Mouse (Mus musculus) inflammation-experienced regulatory T-cells, adult 16 weeks (primary cell): ENCODE results near the gene Nlrp1a. TPM values are rescaled to one million over a fixed set of nuclear protein-coding genes. Genes with fewer than 3 reads are reported as not detected.

Experiments
- polyA plus RNA-seq: library from polyadenylated mRNA; unstranded; fragments of 100-300 nt; shearing (Covaris generic); gene quantifications from one replicate; pipeline ENCODE4 v1.2.1, GENCODE M21; 2017

The Nlrp1a gene
- polyA plus RNA-seq: 1.5 TPM

GRCm38 (mm10) chr11:71144661-71145060 is at the start of gene Nlrp1a:
TSS of gene Nlrp1a (minus strand) at chr11:71144704.

Other genes with a start within 250 kb of the Nlrp1a start
- gene Nup88, start 174.7 kb downstream of the Nlrp1a start, polyA plus RNA-seq: 123 TPM
- 93.3 TPM for gene Rpain, start 174.5 kb downstream of the Nlrp1a start, polyA plus RNA-seq
- gene C1qbp, start 161.7 kb downstream of the Nlrp1a start, polyA plus RNA-seq: 25.8 TPM
- gene Dhx33, start 140.3 kb downstream of the Nlrp1a start, polyA plus RNA-seq: 24.0 TPM
- gene Mis12, start 125.1 kb downstream of the Nlrp1a start, polyA plus RNA-seq: 55.4 TPM
- 98.2 TPM for gene Derl2, start 124.9 kb downstream of the Nlrp1a start, polyA plus RNA-seq
- 21.0 TPM for gene 6330403K07Rik, start 111.2 kb downstream of the Nlrp1a start, polyA plus RNA-seq
- 6.3 TPM for gene Nlrp1b, start 86.0 kb upstream of the Nlrp1a start, polyA plus RNA-seq